Mouse (Mus musculus) CD4-positive helper T cell, adult 2 months (primary cell): ENCODE data around the gene Lbx1.

Experiments used
- DNase-seq: peaks from one replicate; pipeline ENCODE4 v3.0.0-alpha.2; 2012; ENCODE audit warnings: low read depth, missing footprints, low spot score

The Lbx1 gene

DNA sequence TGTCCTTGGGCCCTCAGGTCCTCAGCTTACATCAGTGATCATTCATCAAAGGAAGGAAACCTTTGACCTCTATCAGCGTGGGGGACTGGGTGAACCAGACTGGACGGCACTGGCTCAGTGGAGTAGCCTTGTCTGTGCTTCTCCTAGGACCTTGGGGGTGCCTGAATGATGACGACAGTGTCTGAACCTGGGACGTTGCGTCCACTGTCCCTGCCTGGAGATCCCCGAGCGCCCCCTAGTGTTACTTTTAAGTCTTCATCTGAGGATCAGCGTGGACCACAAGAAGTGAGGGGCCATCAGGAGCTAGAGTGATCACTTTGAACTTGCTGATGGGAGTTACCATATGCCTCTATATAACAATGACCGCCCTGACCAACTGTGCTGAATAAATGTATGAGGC lies 19.4 kb downstream of the Lbx1 start:
- DNase-seq = peak; percentile 35

DNA sequence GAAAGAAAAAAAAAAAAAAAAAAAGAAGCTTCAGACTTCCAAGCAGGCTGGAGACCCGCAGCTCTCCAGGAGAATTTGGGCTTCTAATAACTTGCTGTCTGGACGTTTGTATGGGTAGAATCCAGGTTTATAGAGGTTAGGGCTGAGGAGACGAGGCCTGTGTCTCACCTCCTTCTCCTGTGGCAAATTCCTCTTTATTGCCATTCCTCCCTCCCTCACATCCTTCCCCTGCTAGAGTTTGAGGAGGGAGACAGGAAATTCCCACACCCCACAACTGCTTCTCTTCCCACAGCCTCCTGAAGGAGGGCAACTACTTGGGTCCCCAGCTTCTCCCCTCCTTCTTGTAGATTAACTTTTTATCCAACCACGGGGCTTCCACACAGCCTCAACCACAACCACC lies 20.2 kb downstream of the Lbx1 start:
- no peak for DNase-seq

DNA sequence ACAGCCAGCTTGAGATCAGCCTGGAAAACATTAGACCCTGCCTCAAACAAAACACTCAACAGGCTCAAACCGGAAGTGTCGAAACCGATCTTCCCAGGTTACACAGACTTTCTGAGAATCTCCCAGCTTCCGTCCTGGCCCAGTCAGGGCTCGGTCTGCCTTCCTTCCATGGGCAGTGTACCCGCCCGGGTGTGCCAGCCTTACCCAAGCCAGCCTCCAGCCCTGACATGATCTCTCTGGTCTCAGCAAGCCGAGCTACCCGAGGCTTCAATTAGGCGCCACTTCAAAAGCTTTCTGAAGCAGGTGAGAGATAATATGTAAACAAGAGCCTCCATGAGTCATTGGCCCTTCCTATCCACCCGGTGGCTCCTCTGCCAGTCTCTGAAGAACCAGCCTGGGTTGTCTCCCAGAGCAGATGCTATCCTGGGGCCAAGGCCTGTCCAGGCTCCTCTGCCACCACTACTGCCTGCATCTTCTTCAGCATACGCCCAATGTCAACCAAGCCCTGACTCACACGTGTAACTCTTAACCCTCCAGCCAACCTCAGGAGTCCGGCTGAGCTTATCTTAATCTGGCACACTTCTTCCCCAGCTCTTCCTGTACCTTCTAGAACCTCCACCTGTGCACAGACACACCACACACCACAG lies 25.7 kb downstream of the Lbx1 start:
- DNase-seq = no peak

DNA sequence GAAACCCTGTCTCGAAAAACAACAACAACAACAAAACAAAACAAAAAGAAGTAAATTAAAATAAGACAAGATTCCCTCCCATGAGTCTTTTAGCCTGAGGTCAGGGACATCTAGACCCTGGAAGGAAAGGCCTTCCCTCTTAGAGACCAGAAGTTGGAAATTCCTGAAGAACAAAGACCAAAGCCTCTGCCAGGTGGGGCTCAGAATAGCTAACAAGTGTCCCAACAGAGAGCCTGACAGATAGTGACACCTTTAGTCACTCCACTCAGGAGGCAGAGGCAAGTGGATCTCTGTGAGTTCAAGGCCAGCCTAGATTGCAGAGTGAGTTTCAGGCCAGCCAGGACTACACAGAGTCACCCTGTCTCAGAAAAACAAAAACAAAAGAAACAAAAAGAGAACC lies 26.4 kb downstream of the Lbx1 start:
- DNase-seq = no peak

DNA sequence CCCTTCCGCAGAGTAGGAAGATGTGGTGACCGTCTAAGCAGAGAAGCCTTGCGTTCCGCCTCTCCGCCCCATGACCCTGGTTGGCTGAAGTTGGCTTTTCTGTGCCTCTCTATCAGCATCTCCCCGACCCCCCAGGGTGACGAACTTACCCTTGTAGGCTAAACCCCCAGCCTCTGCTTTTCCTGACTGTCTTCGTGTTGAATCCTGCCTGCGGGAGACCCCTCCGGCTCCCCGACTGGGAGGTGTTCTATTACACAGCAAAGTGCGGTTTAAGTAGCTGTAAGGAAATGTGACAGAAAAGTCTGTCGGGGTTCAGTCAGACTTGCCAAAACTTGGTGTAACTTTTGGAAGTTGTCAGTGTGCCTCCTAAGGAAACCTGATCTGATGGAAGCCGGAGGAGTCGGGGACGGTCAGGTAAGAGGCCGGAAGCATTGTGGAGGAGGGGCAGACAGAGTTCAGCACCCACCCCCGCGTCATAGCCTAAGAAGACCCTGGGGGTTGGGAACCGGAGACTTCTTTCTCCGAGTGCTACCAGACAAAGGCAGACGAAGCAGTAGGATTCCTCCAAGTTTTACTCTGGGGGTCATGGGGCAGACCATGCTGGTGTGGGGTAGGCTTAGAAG lies 27.1 kb downstream of the Lbx1 start:
- DNase-seq = no peak

DNA sequence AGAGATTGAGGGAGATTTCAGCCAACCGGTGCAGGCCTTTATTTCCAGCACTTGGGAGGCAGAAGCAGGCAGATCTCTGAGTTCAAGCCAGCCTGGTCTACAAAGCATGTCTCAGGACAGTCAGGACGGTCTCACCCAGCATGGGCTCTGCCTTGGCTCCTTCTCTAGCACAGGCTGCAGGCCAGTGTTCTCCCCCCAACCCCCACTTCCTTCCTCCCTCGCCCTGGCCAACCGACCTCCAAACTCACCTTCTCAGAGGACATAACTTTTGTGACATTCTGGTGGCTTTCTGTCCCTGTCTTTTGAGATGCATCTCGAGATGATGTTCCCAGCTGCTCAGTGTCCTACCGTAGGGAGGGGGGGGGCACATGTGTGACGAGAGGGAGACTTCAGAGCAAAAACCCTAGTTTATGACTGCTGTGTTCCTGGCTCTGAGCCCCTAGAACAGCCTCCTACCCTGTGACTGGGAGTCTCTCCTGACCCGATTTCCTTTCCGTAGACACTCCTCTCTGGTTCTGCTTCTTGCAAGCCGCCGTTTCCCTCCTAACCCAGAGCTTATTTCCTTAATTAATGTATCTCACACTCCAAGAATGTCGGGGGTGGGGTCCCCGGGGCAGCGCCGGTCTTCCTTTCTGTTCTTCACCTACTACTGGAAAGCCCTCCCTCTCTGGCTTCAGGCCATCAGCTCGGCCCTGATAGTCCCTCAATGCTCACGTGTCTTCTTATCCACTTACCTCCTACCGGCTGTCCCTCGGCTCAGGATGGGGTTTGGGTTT lies 27.8 kb downstream of the Lbx1 start:
- DNase-seq = no peak

DNA sequence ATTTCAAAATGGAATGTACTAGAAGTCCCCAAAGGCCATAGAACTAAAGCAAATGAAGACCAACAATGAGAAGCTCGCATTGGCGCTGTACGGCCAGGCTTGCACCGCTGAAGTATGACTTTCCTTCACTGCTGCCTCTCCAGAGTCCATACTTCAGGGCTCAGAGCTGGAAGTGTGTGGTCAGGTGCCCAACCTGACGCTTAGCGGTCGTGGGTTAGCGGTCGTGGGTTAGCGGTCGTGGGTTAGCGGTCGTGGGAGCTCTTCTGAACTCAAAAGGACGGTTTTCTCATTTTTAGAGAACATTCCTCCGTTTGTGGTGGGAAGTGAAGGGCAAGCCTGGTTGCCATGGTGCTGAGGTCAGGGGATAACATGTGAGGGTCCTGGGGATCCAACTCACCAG lies 28.5 kb downstream of the Lbx1 start:
- DNase-seq = no peak

DNA sequence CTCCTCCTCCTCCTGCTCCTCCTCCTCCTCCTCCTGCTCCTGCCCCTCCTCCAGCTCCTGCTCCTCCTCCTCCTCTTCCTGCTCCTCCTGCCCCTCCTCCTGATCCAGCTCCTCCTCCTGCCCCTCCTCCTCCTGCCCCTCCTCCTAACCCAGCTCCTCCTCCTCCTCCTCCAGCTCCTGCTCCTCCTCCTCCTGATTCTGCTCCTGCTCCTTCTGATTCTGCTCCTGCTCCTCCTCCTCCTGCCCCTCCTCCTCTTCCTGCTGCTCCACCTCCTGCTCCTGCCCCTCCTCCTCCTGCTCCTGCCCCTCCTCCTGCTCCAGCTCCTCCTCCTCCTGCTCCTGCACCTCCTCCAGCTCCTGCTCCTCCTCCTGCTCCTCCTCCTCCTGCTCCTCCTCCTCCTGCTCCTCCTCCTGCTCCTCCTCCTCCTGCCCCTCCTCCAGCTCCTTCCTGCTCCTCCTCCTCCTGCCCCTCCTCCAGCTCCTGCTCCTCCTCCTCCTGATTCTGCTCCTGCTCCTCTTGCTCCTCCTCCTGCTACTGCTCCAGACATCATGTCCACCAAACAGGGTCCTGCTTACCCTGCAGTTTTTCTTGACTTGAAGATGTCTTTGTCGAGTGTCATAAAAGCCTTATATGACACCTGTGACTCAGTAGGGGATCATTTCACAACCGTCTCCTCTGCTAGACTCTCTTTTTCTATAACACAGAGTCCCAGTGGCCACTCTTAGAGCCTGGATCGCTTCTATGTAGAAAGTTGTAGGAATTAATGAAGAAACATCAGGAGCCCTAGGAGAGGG lies 30.1 kb downstream of the Lbx1 start:
- no peak for DNase-seq

DNA sequence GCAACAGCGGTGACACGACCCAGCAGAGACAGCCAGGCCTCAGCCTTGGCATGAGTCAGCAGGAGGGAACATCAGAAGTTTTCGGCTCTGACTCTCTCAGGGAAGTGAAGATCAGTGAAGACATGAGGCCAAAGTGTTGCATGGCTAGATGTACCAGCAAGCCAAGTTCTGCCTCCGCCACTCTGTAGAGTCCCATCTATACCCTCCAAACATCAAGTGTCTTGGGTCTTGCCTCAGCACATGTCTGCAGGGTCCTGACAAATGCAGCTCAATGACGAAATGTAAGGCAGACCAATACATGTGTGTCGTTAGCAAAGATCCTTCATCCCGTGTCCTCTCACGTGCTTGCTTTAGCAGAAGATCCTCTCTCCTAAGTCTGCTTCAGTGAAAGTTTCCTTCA lies 38.6 kb downstream of the Lbx1 start:
- DNase-seq = no peak

DNA sequence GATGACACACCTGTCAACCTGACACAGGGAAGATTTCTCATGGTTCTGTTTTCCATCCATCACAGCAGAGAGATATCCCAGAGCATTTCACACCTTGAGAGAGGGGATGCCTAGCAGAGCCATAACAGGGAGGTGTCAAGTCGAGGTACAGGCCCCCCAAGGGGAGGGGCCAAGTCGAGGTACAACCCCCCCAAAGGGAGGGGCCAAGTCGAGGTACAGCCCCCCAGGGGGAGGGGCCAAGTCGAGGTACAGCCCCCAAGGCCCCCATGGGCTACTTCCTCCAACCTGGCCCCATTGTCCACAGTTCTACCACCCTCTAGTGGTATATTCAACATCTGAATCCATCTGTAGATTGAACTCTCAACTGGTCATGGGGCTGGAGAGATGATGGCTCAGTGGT lies 41.0 kb downstream of the Lbx1 start:
- DNase-seq = no peak
